Mouse (Mus musculus): Measurements from ENCODE around the gene Gramd4.
A peak's percentile ranks its signal among the peaks of the same experiment; 100 is the strongest.

Gene Gramd4

GRCm38 (mm10) chr15:86119186-86119585 lies 61.7 kb downstream of the Gramd4 start:
- DNase-seq, result no peak

- no peak for DNase-seq
Observed at GRCm38 (mm10) chr15:86122261-86122949, 64.9 kb downstream of the Gramd4 start.

GRCm38 (mm10) chr15:86123409-86123808 lies 65.9 kb downstream of the Gramd4 start:
- no peak for DNase-seq

- peak; percentile 91 for DNase-seq
Observed at GRCm38 (mm10) chr15:86124359-86124758, 66.9 kb downstream of the Gramd4 start.

DNA sequence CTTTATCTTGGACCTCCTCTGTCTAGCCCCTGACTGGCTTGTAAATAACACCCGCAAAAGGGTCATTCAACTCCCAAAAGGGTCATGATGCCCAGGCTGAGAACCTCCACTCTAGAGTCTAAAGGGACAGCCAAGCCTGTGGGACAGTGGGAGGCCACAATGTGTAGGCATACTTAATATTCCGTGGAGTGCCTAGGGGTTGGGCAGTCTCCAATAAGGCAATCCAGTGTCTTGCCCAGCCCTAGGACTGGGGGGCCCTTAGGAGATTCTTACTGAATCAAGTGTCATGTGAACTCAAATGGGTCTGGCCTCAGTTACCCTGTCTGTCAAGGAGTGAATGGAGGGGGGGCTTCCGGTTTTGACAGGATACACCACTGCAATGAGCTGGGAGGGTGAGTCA lies 71.5 kb downstream of the Gramd4 start:
- DNase-seq, result no peak

DNA sequence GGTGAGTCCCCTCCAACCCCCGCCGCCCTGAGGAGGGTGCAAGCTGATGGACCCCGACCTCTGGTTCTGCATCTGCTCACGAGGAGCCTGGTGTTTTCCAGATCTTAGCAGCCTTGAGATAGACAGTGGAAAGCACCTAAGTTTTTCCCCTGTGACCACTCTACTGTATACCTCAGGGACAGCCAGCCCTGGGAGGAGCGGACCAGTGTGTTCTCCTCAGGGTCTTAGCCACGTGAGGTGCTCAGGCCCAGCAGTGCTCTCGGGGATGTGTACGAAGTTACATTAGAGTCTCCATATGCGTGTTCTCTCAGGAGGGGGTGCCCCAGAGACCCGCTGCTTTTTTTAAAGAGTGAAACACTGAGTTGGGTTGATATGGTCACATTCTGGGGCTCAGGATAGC lies 73.2 kb downstream of the Gramd4 start:
- DNase-seq, result no peak

- peak; percentile 91 for DNase-seq
Observed at GRCm38 (mm10) chr15:86134941-86135783, 77.7 kb downstream of the Gramd4 start.

- peak; percentile 91 for DNase-seq
Observed at GRCm38 (mm10) chr15:86137638-86138037, 80.1 kb downstream of the Gramd4 start.

DNA sequence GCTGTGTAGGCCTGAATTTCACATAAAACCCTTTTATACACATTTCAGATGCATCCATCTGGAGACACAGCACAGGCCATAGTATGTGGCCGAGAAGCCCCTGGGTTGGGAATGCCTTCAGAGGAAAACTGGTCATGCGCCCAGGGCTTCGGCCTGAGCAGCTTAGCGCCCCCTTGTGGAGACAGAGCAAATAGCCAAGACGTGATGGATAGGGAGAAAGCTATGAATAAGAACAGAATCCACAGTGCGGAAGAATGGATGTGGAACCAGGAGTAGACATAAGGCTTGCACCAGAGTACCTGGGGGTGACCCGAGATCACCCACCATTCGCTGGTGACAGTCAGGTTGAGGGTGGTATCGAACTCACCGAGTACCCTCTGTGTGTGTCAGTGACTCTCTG lies 82.8 kb downstream of the Gramd4 start:
- DNase-seq, result peak; percentile 69

DNA sequence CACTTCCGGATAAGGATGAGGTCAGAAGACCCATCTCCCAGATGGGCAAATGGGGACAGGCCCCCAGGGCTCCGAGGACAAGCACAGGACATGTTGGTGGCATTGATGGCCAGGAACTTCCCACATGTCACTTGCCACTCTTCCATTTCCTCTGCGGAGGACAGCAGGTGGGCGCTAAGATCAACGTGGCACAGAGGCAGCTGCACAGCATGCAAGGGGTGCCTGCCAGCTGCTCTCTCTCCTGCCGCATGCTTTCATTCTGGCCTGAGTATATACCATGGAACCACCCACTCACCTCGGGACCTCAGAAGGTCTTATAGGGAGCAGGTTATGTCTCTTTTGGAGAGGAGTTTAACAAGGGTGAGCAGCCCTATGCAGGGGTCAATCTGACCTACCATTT lies 87.1 kb downstream of the Gramd4 start:
- DNase-seq, result no peak

DNA sequence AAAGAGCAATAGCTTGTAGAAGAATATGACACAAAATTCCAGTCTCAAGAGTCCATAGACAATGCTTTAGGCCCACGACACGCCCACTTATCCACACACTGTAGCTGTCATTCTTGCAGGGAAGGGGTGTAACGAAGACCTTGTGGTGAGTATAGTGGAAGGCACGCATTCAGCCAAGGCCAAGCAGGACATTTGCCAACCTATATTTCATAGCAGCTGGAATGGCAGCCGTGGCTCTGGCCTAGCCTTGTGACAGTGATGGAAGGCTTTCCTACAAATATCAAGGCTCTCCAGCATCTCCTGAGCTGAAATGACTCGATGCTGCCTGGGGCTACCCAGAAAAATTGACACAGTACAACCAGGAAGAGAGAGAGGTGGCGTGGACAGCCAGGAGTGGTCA lies 87.6 kb downstream of the Gramd4 start:
- DNase-seq, result no peak

GRCm38 (mm10) chr15:86146922-86147321 lies 89.4 kb downstream of the Gramd4 start:
- no peak for DNase-seq

DNA sequence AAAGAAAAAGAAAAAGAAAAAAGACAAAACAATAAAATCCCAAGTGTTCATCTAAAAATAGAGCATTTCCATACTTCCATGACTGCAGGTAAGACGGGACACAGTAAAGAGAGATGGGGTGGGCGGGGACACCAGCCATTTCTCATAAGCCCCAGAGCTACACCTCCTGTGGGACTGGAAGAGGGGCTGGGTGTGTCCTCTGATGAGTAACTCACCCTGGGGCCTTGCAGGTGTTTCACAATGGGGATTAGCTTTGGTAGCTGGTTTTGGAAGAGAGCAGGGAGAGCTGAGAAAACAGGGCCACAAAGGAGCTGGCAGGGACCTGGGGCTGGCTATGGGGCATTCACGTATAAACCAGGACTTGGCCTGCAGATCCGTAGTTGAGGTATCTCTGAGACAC lies 93.1 kb downstream of the Gramd4 start:
- DNase-seq, result no peak

DNA sequence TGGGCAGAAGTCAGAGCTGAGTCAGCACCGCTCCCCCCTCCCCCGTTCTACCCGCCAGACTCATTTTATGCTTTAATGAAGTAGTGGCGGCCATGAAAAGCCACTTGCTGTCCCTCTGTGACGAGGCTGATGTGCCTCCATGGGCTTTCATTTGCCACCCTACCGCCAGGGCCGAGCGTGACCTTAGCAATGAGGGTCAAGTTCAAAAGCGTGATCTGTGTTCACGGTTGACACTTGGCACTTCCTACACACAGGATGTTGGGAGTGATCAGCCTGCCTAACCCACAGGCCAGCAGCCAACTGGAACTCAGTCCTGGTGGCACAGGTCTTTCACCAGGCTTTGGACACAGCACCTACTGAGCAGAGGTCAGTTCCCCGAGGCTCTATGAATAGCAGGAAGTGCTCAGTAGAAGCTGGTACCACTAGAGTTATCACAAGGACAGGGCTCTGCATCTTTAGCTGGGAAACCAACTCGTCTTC lies 96.0 kb downstream of the Gramd4 start:
- DNase-seq, result no peak

GRCm38 (mm10) chr15:86156492-86156891 lies 99.0 kb downstream of the Gramd4 start:
- no peak for DNase-seq

- DNase-seq, result no peak
Observed at GRCm38 (mm10) chr15:86159093-86159492, 101.6 kb downstream of the Gramd4 start.

- peak; percentile 33 for DNase-seq
Observed at GRCm38 (mm10) chr15:86159719-86160118, 102.2 kb downstream of the Gramd4 start.

- no peak for DNase-seq
Observed at GRCm38 (mm10) chr15:86160906-86161305, 103.4 kb downstream of the Gramd4 start.

GRCm38 (mm10) chr15:86161800-86162199 lies 104.3 kb downstream of the Gramd4 start:
- DNase-seq, result peak; percentile 59

DNA sequence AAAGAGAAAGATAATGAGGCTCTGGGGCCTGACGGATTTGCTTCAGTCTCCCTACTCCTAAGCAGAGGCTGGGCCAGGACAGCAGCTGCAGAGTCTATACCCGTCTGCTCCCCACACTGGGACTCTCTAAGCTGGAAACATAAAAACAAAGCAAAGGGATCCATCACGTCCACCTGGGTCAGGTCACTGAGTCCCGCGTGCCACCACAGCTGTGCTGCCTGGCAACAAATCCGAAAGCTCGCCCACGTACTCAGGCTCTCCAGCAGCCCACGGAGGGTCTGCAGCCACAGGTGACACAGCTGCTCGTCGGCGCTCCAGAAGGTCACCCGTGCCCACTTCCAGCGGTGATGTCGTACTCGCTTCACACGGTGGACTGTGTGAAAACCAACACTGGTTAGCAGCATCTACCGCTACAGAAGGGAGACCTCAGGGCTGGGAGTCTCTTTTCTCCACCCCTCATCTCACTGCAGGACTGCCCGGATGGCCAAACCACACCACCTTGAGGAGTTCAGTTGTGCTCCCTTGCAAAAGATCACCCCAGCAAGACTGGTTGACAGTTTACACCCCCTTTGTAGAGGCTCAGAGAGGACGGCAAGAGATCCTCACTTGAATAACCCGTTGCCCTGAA lies 107.3 kb downstream of the Gramd4 start:
- no peak for DNase-seq

- no peak for DNase-seq
Observed at GRCm38 (mm10) chr15:86165811-86166590, 108.5 kb downstream of the Gramd4 start.

DNA sequence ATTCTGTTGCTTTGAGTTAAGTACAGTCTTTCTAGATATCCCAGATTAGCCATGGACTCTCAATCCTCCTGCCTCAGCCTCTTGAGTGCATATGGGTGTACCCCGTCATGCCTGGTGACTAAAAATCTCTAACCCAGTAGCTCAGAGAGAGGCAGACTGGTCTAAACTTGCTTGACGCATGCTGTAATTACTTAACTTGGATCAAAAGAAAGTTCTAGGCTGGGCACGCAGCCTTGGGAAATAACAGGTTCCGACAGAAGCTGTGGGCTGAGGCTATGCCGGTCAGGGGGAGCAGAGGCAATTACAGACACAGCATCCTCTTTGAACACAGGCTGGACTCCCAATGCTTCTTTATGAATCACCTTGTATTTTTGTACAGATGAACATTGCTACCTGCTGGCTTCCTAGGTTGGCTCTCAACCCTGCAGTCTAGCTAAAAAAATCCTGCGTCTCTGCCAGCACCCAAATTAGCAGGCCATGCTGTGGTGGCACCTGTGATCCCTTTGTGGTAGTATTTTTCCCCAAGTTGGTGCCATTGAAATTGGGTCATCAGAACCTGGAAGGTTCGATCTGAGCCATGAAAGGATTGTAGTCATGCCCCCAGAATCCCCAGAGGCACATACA lies 109.6 kb downstream of the Gramd4 start:
- DNase-seq, result peak; percentile 26
